Mouse (Mus musculus) liver, embryonic 14.5 days (tissue): Measurements from ENCODE around the gene Dock8. TPM values are rescaled to one million over a fixed set of nuclear protein-coding genes. Genes with fewer than 3 reads are reported as not detected.

Experiments used
- ATAC-seq: fragments of 200-750 bp; cut with Nextera tagmentation; 2 replicates; pipeline ENCODE4 v1.8.0; 2017; ENCODE audit warnings: moderate number of reproducible peaks, mild to moderate bottlenecking, moderate library complexity; ENCODE audit not compliant: insufficient read depth
- DNase-seq, 3 experiments: peaks; one replicate each; pipeline ENCODE4 v3.0.0-alpha.2; 2012 to 2013; ENCODE audit warnings: low read depth in 3 of 3, low spot score in 3 of 3
- H3K27ac ChIP-seq: fragments of 300-500 bp; sonication (generic); 2 replicates; pipeline ENCODE4 v1.5.1; 2014; ENCODE audit warnings: moderate library complexity, mild to moderate bottlenecking, control low read depth, inconsistent platforms
- H3K27me3 ChIP-seq: fragments of 300-500 bp; sonication (generic); 2 replicates; pipeline ENCODE4 v1.6.1; 2014; ENCODE audit warnings: mild to moderate bottlenecking, low read length, moderate library complexity; ENCODE audit not compliant: control insufficient read depth, insufficient read depth
- H3K36me3 ChIP-seq: fragments of 300-500 bp; sonication (generic); replicated peaks from 2 replicates; pipeline ENCODE4 v1.6.1; 2014; ENCODE audit warnings: low read depth; ENCODE audit not compliant: control insufficient read depth, insufficient read depth
- H3K4me1 ChIP-seq, 2 experiments: fragments of 200-500 bp in 1 of 2; fragments of 300-500 bp in 1 of 2; sonication (generic) in 1 of 2; replicated peaks; 2 replicates each; pipeline ENCODE4 v1.6.1; 2012 to 2014; ENCODE audit warnings: antibody characterized with exemption in 1 of 2, inconsistent platforms in 1 of 2, low read length in 1 of 2; ENCODE audit not compliant: control insufficient read depth in 2 of 2, insufficient read depth in 2 of 2
- H3K4me2 ChIP-seq: fragments of 300-500 bp; sonication (generic); 2 replicates; pipeline ENCODE4 v1.6.1; 2014; ENCODE audit warnings: low read depth, mild to moderate bottlenecking, control low read depth, moderate library complexity
- H3K4me3 ChIP-seq, 2 experiments: fragments of 200-500 bp in 1 of 2; fragments of 300-500 bp in 1 of 2; sonication (generic) in 1 of 2; 2 replicates each; pipeline ENCODE4 v1.5.1; 2012 to 2014; ENCODE audit warnings: low read depth in 2 of 2, low read length in 2 of 2, mild to moderate bottlenecking in 2 of 2, control low read depth in 1 of 2, inconsistent platforms in 1 of 2, moderate library complexity in 1 of 2; ENCODE audit not compliant: insufficient read depth in 1 of 2
- H3K9ac ChIP-seq: fragments of 300-500 bp; sonication (generic); replicated peaks from 2 replicates; pipeline ENCODE4 v1.6.1; 2014; ENCODE audit warnings: mild to moderate bottlenecking, control low read depth, moderate library complexity
- H3K9me3 ChIP-seq: fragments of 300-500 bp; sonication (generic); 2 replicates; pipeline ENCODE4 v1.6.1; 2016; ENCODE audit warnings: low read length, mixed read lengths; ENCODE audit not compliant: control insufficient read depth
- CTCF ChIP-seq: IDR thresholded peaks from 2 replicates; pipeline ENCODE4 v1.5.1; 2016; ENCODE audit warnings: antibody characterized with exemption, low read depth, control low read depth
- EP300 ChIP-seq: IDR thresholded peaks from 2 replicates; pipeline ENCODE4 v1.6.1; 2016; ENCODE audit warnings: antibody characterized with exemption, low read depth
- WGBS: fragments of 180-500 bp; shearing (Covaris S2); extraction: QIAGEN DNeasy Blood & Tissue Kit; methylation state at CpG from one replicate; pipeline ENCODE4 v1.1.7; 2014; ENCODE audit not compliant: insufficient replicate concordance; 5-methylcytosine and 5-hydroxymethylcytosine counted together
- polyA plus RNA-seq, 2 experiments: library from polyadenylated mRNA; depleted of rRNA in 1 of 2; stranded (reverse) in 1 of 2; unstranded in 1 of 2; fragments of >200 nt; fragmentation: Nextera tagmentation in 1 of 2; extraction: Ambion mirVana in 1 of 2; gene quantifications; 2 replicates each; pipeline versions ENCODE4 v1.2.1 to v1.2.3; 2012 to 2014

Dock8 gene
- polyA plus RNA-seq, 2 experiments, result 3.4 to 5.9 TPM

DNA sequence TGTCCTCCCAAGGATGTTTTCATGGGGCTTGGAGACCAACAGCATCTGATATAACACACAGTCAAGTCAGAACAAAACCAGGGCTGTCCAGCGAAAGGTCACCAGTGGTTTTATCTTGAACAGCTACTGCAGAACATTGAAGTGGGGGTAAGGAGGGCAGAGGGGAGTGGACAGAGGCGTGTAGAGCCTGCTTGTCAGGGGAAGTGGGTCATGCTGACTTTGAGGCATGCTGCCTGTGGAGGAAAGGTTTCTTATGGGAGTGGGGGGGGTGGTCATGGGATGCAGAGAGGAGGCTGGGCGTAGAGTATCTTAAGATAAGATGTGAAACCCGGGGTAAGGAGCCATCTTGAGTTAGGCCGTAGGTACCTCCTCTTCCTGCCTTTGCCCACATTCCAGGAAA is 37.5 kb downstream of the Dock8 start:
- Histone ChIP-seq H3K27me3 (no peaks in the 10 kb centered on the region), H3K36me3 (no peaks in the 10 kb centered on the region), H3K4me2 (no peak overlapping the region), H3K9me3 (no peaks in the 10 kb centered on the region), H3K4me1 (peaks cover 0 to 3% of the 10 kb centered on the region in 2 experiments; a peak in 1 of 4 replicates), H3K9ac (no peak overlapping the region), H3K27ac (no peak overlapping the region), H3K4me3 (no peak overlapping the region)
- TF ChIP-seq EP300, result no peak
- ATAC-seq (no peak), DNase-seq (no peak)
- 41% methylated on average over 5 of the region's 5 CpGs for WGBS

DNA sequence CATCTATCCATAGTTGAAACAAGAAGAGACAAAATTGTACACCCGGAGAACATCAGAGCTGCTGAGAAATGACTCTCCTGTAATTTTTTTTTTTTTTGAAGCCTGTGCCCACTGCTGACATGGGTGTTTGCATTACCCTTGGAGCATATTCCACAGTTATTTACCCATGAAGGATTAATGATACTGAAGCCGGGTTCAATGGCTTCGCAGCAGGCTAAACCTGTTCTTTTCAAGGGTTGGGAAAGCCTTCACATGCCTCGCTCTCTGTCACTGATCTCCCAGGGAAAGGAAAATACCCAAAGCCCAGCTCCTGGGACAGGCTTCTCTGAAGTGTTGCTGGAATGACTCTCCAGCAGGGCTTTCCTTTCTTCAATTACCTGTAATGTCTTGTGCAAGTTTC is 37.9 kb downstream of the Dock8 start:
- DNase-seq, result no peak
- H3K27ac ChIP-seq, result no peak overlapping the region
- no peak overlapping the region for H3K9ac ChIP-seq
- ATAC-seq, result no peak
- no peak overlapping the region for H3K4me3 ChIP-seq
- no peaks in the 10 kb centered on the region for H3K9me3 ChIP-seq
- no peaks in the 10 kb centered on the region for H3K27me3 ChIP-seq
- H3K36me3 ChIP-seq, result no peaks in the 10 kb centered on the region
- no peak overlapping the region for H3K4me2 ChIP-seq
- peaks cover 0 to 3% of the 10 kb centered on the region in 2 experiments; a peak in 1 of 4 replicates for H3K4me1 ChIP-seq
- 78% methylated on average over 4 of the region's 4 CpGs for whole genome bisulfite sequencing
- TF ChIP-seq CTCF, result no peak
- no peak for TF ChIP-seq EP300

DNA sequence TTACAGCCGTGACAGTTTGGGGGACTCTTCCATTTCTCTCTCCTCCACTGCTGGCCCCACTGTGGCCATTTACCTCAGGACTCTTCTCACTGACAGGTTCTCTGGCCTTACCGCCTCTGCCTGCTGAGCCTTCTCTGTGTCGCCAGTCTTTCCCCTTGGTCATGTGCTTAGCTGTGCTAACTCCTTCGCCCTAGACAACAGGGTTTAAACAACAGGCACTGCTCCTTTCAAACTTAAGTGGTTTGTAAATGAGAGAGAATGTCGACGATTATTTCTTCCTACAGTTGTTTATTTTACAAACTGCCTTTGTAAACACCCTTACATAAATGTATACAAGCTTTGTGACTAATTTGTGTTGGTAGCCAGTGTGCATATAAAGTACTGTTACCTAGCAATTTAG is 39.0 kb downstream of the Dock8 start:
- no peaks in the 10 kb centered on the region for H3K9me3 ChIP-seq

DNA sequence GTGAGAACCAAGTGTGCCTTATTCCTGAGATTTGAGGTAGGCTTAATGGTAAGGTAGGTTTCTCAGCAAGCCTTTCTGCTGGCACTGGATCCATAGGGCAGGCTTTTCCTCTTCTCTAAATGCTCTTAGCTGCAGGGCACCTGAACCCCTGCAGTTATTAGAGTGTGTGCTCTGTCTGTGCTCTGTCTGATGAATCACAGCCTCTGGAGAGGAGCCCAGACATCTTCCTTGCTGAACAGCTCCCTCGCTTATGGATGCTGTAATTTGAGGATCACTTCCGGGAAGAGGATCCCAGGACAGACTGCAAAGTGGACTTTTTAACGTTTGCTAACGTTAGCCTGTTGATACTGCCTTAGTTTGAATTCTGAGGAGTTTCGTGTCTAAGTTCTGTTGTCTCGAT is 41.9 kb downstream of the Dock8 start:
- Histone ChIP-seq H3K4me2 (no peak overlapping the region), H3K9me3 (no peaks in the 10 kb centered on the region), H3K9ac (no peak overlapping the region), H3K4me3 (no peak overlapping the region), H3K27ac (no peak overlapping the region), H3K4me1 (peaks cover 0 to 9% of the 10 kb centered on the region in 2 experiments; a peak in 2 of 4 replicates), H3K27me3 (no peaks in the 10 kb centered on the region), H3K36me3 (no peaks in the 10 kb centered on the region)
- TF ChIP-seq EP300 (no peak), CTCF (no peak)
- DNase-seq, result no peak
- no peak for ATAC-seq
- 58% methylated on average over 6 of the region's 6 CpGs for WGBS

More for the DNA sequence above, 39.0 kb downstream of the Dock8 start:
- TF ChIP-seq CTCF (no peak), EP300 (no peak)
- Histone ChIP-seq H3K36me3 (no peaks in the 10 kb centered on the region), H3K4me1 (peaks cover 0 to 6% of the 10 kb centered on the region in 2 experiments; a peak in 2 of 4 replicates), H3K4me2 (no peak overlapping the region), H3K27ac (no peak overlapping the region), H3K4me3 (no peak overlapping the region), H3K9ac (no peak overlapping the region), H3K27me3 (no peaks in the 10 kb centered on the region)
- ATAC-seq (no peak), DNase-seq (no peak)
- WGBS, result 42% methylated on average over 6 of the region's 6 CpGs

DNA sequence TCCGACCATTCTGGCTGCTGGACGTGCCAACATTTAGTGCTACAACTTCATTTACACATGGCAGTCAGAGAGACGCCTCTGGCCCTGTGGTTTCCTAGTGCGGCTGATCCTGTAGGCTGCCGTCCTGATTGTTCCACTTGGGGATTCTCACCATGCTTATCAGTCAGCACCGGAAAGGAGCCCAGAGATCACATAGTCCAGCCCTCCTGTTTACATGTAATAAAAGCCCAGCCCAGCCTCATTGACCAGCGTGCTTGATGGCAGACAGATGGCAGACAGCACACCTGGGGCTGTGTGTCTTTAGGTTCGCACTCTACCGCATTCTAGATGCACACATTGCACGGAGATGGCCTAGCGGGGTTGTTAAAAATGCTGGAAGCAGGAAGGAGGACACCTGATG is 43.6 kb downstream of the Dock8 start:
- H3K4me3 ChIP-seq, result no peak overlapping the region
- no peak overlapping the region for H3K4me2 ChIP-seq
- H3K9ac ChIP-seq, result no peak overlapping the region
- peaks cover 0 to 6% of the 10 kb centered on the region in 2 experiments; a peak in 1 of 4 replicates for H3K4me1 ChIP-seq
- TF ChIP-seq EP300, result no peak
- TF ChIP-seq CTCF, result no peak
- no peak overlapping the region for H3K27ac ChIP-seq
- no peaks in the 10 kb centered on the region for H3K9me3 ChIP-seq
- 55% methylated on average over 11 of the region's 11 CpGs for WGBS
- DNase-seq, result no peak
- ATAC-seq, result no peak
- no peaks in the 10 kb centered on the region for H3K36me3 ChIP-seq
- H3K27me3 ChIP-seq, result no peaks in the 10 kb centered on the region
